Mouse (Mus musculus) midbrain, embryonic 10.5 days (tissue): Measurements from ENCODE around the gene Itgb7. TPM values are rescaled to one million over a fixed set of nuclear protein-coding genes. Genes with fewer than 3 reads are reported as not detected.
A peak's percentile ranks its signal among the peaks of the same experiment; 100 is the strongest.
"Not testable (repeated sequence)": the region's sequence is repeated elsewhere in the genome, so short reads cannot be mapped to it uniquely, and the experiment has no call there.

Experiments used
- DNase-seq: peaks from one replicate; pipeline ENCODE4 v3.0.0-alpha.2; 2017; ENCODE audit warnings: low spot score
- H3K27ac ChIP-seq: fragments of 300-500 bp; sonication (generic); replicated peaks from 2 replicates; pipeline ENCODE4 v1.5.1; 2016; ENCODE audit warnings: mild to moderate bottlenecking
- H3K27me3 ChIP-seq: fragments of 300-500 bp; sonication (generic); 2 replicates; pipeline ENCODE4 v1.6.1; 2016; ENCODE audit warnings: low read depth, mild to moderate bottlenecking; ENCODE audit not compliant: poor library complexity, severe bottlenecking
- H3K36me3 ChIP-seq: fragments of 300-500 bp; sonication (generic); 2 replicates; pipeline ENCODE4 v1.6.1; 2016; ENCODE audit warnings: mild to moderate bottlenecking, moderate library complexity
- H3K4me1 ChIP-seq: fragments of 300-500 bp; sonication (generic); 2 replicates; pipeline ENCODE4 v1.6.1; 2016
- H3K4me3 ChIP-seq: fragments of 300-500 bp; sonication (generic); 2 replicates; pipeline ENCODE4 v1.5.1; 2016; ENCODE audit warnings: mild to moderate bottlenecking, moderate library complexity
- H3K9me3 ChIP-seq: fragments of 300-500 bp; sonication (generic); replicated peaks from 2 replicates; pipeline ENCODE4 v1.6.1; 2016; ENCODE audit warnings: mild to moderate bottlenecking
- WGBS: fragments of 180-500 bp; shearing (Covaris S2); methylation state at CpG from one replicate; pipeline ENCODE4 v1.1.7; 2016; 5-methylcytosine and 5-hydroxymethylcytosine counted together
- polyA plus RNA-seq: library from polyadenylated mRNA; unstranded; fragments of >200 nt; fragmentation: Nextera tagmentation; extraction: Ambion mirVana; gene quantifications from 2 replicates; pipeline ENCODE4 v1.2.1, GENCODE M21; 2016

Itgb7 gene
- polyA plus RNA-seq, 1 experiment from 2014 or later = 0.31 TPM

DNA sequence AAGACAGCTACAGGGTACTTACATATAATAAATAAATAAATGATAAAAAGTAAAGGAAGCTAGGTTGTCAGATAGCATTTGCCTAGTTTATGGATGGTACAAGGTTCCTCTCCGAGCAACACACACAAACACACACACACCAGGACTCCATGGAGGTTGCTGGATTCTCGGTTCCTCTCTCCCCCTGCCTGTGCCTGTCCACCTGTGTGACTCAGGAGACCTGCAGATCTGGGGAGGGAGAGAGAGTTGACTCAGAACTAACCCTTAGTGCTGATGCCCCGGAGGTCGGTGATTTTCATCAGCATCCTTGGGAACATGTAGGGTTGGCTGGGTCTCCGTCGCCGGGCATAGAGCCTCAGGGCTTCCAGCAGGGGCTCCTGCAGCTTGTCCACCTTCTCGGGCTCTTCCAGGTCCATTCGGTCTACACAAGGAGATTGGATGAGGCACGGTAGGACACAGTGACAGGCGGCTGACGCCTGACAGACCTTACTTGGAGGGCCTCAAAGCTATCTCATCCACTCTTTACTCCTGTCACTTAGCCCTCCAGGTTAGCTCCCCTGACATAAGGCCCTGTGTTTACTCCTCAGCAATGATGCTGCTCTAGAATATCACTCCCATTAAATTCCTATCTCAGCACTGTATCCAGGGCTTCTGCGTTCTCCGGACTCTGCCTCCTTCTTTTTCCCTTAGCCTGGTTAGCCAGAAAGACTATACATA is 7.0 kb upstream of the Itgb7 start:
- 90% methylated on average over 14 of the region's 14 CpGs for WGBS
- Histone ChIP-seq H3K4me1 (peaks cover 40% of the 10 kb centered on the region), H3K36me3 (no peaks in the 10 kb centered on the region)

DNA sequence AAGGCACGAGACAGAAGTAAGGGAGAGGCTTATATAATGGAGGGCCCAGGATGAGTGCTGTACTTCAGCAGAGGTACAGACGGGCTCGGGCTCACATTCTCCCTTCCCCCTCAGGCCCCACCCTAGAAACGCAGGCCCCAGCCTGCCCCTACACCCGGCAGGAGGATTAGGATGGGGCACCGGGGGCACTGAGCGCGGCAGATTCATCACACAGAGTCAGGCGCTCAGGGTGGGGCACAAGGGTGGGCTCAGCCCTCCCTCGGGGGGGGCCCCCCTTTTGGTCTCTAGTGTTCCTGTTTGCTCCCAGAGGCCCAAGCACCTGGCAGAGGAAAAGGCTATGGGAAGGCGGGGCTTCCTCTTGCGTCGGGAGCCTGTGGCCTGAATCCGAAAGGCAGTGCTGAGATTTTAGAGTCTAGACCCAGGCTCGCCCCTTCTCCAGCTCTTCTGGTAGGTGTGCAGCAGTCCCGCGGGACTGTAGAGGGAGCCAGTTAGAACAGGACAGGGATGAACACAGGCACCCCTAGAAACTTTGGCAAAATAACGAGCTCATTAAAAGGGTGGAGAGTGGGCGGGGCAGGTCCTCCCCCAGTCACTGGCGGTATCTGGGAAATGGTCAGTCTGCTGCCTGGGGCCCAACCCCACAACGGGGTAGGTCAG is 3.8 kb upstream of the Itgb7 start:
- WGBS = 25% methylated on average over 21 of the region's 21 CpGs
- Histone ChIP-seq H3K4me3 (peak overlapping the region; percentile 44), H3K27me3 (peaks cover 11% of the 10 kb centered on the region), H3K9me3 (no peaks in the 10 kb centered on the region), H3K4me1 (peaks cover 36% of the 10 kb centered on the region), H3K36me3 (no peaks in the 10 kb centered on the region), H3K27ac (peak overlapping the region; percentile 83)
- peak; percentile 39 for DNase-seq

More for the DNA sequence above, 7.0 kb upstream of the Itgb7 start:
- DNase-seq = no peak
- peaks cover 43% of the 10 kb centered on the region for H3K27me3 ChIP-seq
- H3K4me3 ChIP-seq = peak overlapping the region; percentile 3; the same call in 1 of the 2 replicates
- no peaks in the 10 kb centered on the region for H3K9me3 ChIP-seq
- no peak overlapping the region for H3K27ac ChIP-seq

DNA sequence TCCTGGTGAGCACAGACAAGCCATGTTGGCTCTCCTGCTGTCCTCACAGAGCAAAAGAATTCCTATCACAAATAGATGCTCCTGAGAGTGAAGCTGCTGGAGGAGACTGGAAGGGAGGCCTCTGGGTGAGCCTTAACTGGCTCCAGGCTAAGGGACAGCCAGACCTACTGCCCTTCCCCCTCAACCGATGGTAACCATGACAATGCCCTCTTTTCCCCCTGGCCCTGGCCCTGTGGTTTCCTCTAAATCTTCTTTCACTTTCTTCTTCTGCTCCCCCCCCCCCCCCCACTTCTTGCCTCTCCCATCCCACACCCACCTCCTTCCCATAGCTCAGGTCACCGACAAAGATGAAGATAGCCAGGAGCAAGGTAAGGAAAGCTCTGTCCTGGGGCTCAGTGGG is 2.2 kb upstream of the Itgb7 start:
- Histone ChIP-seq H3K4me1 (peaks cover 36% of the 10 kb centered on the region), H3K9me3 (no peaks in the 10 kb centered on the region), H3K27ac (peak overlapping the region; percentile 38; the same call in 1 of the 2 replicates), H3K27me3 (no peaks in the 10 kb centered on the region), H3K36me3 (no peaks in the 10 kb centered on the region), H3K4me3 (no peak overlapping the region)
- no peak for DNase-seq
- WGBS = 27% methylated on average over 2 of the region's 2 CpGs

DNA sequence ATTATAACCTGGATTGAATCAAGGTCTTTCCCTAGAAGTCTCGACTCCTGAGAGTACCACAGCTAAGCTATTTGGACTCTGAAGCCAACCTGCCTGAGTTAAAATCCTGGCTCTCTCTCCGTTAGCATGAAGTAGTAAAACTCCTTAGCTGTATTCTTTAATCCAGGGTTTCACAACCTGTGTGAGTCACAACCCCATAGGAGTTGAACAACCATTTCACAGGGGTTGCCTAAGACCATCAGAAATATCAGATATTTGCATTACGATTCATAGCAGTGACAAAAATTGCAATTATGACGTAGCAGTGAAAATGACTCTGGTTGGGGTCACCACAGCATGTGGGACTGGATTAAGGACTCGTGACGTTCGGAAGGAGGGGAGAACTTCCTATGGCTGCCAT is 1.0 kb upstream of the Itgb7 start:
- DNase-seq = no peak
- WGBS = 88% methylated on average over 7 of the region's 7 CpGs
- no peaks in the 10 kb centered on the region for H3K9me3 ChIP-seq

DNA sequence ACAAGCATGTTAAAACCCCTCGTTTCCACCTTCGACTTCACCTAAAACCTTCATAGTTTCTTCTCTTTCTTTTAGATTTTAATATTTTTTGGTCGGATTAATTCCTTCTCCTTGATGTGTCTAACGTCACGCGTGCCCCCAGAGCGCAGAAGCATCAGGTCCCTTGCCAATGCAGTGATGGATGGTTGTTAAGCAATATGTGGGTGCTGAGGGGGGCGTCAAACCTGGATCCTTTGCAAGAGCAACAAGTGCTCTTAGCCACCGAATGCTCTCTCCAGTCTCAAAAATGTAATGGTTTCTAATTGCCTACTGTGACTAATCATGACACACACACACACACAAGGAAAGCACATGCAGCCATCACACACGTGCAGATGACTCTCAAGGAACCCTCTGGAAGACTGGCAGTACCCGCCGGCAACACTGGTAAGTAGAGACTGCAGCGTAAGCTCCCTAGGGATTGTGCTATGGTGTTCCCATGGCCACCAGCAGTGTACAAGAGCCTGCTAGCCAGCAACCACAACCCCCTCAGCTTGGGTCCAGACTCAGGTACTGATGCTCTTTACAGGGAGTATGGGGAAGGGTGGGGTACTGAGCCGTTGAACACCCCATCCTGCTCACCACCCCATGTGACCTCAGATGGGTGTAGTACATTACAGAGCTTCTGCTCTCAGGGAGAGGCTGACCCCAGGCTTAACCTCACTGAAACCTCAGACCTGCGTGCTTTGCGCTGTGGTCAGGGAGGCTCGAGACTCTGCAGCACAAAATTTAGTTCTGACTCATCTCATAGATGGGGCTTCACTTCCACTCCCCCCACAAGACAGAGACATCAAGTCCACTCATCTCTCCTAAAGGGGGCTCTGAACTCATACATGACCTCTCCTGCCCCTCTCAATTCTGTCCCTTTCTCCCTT is 1.1 kb downstream of the Itgb7 start:
- no peak overlapping the region for H3K27ac ChIP-seq
- no peak for DNase-seq
- H3K9me3 ChIP-seq = no peaks in the 10 kb centered on the region
- H3K4me1 ChIP-seq = peaks cover 29% of the 10 kb centered on the region
- WGBS = 86% methylated on average over 17 of the region's 17 CpGs
- no peaks in the 10 kb centered on the region for H3K27me3 ChIP-seq
- H3K36me3 ChIP-seq = no peaks in the 10 kb centered on the region
- H3K4me3 ChIP-seq = no peak overlapping the region

More for the DNA sequence above, 1.0 kb upstream of the Itgb7 start:
- peaks cover 36% of the 10 kb centered on the region for H3K4me1 ChIP-seq
- H3K27me3 ChIP-seq = no peaks in the 10 kb centered on the region
- no peak overlapping the region for H3K4me3 ChIP-seq
- no peaks in the 10 kb centered on the region for H3K36me3 ChIP-seq
- H3K27ac ChIP-seq = no peak overlapping the region

DNA sequence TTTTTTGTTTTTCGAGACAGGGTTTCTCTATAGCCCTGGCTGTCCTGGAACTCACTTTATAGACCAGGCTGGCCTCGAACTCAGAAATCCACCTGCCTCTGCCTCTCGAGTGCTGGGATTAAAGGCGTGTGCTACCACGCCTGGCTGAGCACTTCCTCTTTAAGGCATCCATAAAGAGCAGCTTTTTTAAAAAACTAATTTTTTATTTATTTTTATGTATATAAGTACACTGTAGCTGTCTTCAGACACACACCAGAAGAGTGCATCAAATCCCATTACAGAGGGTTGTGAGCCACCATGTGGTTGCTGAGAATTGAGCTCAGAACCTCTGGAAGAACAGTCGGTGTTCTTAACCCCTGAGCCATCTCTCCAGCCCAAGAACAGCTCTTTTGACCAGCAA is 6.1 kb downstream of the Itgb7 start:
- H3K27ac ChIP-seq, H3K36me3 ChIP-seq, DNase-seq, H3K4me3 ChIP-seq, H3K9me3 ChIP-seq: not testable (repeated sequence)
- 72% methylated on average over 6 of the region's 6 CpGs for WGBS
- Histone ChIP-seq H3K27me3 (peaks cover 37% of the 10 kb centered on the region), H3K4me1 (peaks cover 14% of the 10 kb centered on the region)

DNA sequence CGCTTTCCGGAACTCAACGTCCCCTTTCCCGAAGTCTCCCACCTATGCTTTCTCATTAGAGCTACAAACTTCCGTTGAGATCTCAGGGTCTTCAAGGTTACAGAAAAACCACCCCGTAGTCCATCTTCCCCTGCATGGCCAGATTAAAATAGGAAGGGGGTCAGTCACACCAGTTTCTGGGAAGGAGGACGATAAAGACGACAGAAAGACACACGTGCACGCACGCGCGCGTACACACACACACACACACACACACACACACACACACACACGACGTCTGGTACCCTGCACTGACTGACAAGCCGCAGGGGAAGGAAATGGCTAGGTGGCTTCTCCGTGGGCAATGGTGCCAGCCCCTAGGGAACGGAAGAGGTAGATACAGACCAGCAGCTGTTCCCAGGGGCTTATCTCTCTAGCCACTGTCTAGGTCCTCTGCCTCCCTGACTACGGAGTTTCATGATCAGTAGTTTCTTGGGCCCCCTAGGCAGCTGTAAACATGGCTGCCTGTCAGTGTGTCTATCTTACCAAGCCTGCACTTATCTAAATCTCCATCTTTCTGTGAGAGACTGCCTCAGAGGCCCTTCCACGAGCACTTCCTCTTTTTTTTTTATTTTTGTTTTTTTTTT is 6.6 kb downstream of the Itgb7 start:
- Histone ChIP-seq H3K27ac (peak overlapping the region; percentile 64; the same call in 1 of the 2 replicates), H3K9me3 (no peaks in the 10 kb centered on the region), H3K36me3 (no peaks in the 10 kb centered on the region), H3K4me1 (peaks cover 14% of the 10 kb centered on the region), H3K4me3 (peak overlapping the region; percentile 55), H3K27me3 (peaks cover 37% of the 10 kb centered on the region)
- no peak for DNase-seq
- WGBS = 22% methylated on average over 21 of the region's 21 CpGs

DNA sequence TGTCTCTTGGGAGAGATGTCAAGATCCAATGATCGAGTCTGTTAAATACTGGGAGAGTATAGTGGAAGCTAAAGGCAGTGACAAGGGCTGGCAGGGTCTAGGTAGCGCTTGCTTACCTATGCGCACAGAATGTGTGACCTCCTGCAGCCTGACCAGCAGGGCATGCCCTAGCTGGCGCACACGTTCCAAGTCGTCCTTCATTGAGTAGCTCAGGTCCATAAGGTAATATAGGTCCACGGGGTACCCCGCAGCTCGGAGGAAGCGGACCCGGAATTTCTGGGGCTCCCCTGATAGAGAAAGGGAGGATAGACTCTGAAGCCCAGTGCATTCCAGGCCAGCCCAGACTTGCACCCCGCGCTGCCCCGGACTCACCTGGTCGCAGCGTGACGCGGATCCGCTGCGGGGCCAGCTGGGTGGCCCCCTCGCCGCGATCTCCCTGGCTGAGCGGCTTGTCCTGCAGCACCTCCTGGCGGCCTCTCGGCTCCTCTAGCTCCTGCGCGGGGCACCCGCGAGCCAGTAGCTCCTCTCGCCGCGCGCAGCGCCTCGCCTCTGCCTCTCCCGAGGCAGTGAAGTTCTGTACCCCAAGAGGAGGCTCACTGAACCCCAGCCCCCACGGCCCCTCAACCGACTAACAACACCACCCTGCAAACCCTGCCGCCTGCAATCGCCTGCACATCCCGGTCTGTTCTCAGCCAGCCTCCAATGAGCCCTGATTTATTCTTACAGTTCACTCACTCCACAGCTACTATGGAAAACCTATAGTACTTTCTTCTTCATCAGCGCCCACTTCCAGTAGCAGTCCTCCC is 7.4 kb downstream of the Itgb7 start:
- Histone ChIP-seq H3K4me1 (peaks cover 14% of the 10 kb centered on the region), H3K27ac (peak overlapping the region; percentile 64), H3K27me3 (peaks cover 37% of the 10 kb centered on the region), H3K4me3 (peak overlapping the region; percentile 55), H3K9me3 (no peaks in the 10 kb centered on the region), H3K36me3 (no peaks in the 10 kb centered on the region)
- 3% methylated on average over 43 of the region's 43 CpGs for WGBS
- peak; percentile 81 for DNase-seq

DNA sequence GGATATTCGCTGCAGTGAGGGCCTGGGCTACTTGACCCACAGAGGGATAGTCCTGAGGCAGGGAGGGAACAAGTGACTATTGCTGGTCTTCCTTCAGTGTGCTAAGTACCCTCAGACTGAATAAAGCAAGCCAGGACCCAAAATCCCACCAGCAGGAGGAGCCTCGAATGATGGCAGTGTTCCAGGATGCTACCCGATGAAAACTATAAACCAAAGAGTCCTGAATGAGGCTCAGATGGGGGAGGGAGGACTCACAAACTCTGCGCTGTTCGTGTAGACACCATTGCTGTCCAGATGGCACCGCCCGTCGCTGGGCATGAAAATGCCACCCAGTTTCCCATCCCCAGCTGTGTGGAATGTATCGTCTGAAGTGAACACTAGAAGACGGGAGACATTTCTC is 9.4 kb downstream of the Itgb7 start:
- Histone ChIP-seq H3K36me3 (0 out of 2 replicates have a peak, but pooled peaks cover 4% of the 10 kb centered on the region), H3K9me3 (no peaks in the 10 kb centered on the region), H3K27me3 (peaks cover 37% of the 10 kb centered on the region), H3K4me3 (no peak overlapping the region), H3K4me1 (peaks cover 14% of the 10 kb centered on the region), H3K27ac (no peak overlapping the region)
- 77% methylated on average over 10 of the region's 10 CpGs for WGBS
- no peak for DNase-seq

DNA sequence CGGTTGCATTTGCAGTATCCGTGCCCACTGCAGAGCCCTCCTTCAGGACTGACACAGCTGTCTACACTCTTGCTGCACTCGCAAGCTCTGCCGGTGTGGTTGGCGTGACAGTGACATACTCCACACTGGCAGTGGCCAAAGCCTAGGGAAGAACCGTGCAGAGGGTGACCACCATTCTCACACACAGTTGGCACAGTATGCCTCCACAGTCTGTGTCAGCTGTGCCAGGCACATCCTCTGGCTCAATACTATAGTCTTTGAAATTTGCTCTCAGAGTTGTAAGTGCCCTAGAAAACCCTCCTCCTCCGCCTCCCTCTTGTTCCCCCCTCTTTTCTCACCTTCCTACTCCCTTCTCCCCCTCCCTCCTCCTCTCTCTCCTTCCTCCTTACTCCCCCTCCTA is 14.4 kb downstream of the Itgb7 start:
- no peak overlapping the region for H3K4me3 ChIP-seq
- no peaks in the 10 kb centered on the region for H3K9me3 ChIP-seq
- H3K27ac ChIP-seq = no peak overlapping the region
- no peaks in the 10 kb centered on the region for H3K4me1 ChIP-seq
- H3K36me3 ChIP-seq = peaks cover 50% of the 10 kb centered on the region
- 91% methylated on average over 7 of the region's 7 CpGs for WGBS
- H3K27me3 ChIP-seq = peaks cover 7% of the 10 kb centered on the region
- DNase-seq = no peak

DNA sequence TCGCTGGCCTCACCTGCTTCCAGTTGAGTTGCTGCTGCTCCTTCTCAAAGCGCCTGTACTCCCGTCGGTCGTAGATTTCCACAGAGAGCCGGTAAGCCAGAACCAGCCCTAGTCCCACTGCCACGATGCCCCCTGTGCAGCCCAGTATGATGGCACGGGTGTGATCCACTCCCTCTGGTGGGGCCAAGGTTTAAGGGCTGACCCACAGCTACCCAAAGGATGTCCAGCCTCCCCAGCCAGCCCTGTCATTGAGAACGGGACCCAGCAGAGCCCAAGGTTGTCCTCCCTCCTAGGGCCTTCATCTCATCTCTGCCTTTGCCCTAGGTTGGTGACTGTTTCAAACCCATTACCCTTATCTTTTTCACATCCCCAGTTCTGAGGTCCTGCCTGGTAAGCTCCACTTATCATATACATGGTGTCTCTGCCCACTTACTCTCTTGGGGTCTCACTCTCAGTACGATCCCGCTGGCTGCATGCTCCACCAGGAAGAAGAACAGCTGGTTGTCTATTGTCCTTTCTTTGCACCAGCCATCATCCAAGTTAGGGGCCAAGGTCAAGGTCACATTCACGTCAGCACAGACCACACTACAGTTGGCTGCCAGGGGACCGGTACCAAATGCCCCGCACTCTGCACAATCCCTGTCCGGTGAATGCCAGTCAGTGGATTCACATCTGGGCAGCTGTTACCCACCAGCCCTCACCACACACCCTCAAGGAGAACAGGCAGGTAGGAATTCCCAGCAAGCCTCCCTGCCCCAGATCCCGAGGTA is 15.1 kb downstream of the Itgb7 start:
- no peak overlapping the region for H3K4me3 ChIP-seq

More for the DNA sequence above, 15.1 kb downstream of the Itgb7 start:
- H3K9me3 ChIP-seq = no peaks in the 10 kb centered on the region
- H3K4me1 ChIP-seq = no peaks in the 10 kb centered on the region
- no peak overlapping the region for H3K27ac ChIP-seq
- no peaks in the 10 kb centered on the region for H3K27me3 ChIP-seq
- 90% methylated on average over 16 of the region's 16 CpGs for WGBS
- DNase-seq = no peak
- peaks cover 57% of the 10 kb centered on the region for H3K36me3 ChIP-seq
